Mouse (Mus musculus) C2C12 (cell line): ENCODE results near the gene Akt3. TPM values are rescaled to one million over a fixed set of nuclear protein-coding genes. Genes with fewer than 3 reads are reported as not detected.

Experiments used
- H3K27me3 ChIP-seq: one replicate; pipeline ENCODE4 v1.6.1; 2011; ENCODE audit not compliant: control insufficient read depth, insufficient read depth, insufficient read length
- H3K36me3 ChIP-seq: one replicate; pipeline ENCODE4 v1.6.1; 2011; ENCODE audit not compliant: control insufficient read depth, insufficient read depth
- H3K4me3 ChIP-seq: one replicate; pipeline ENCODE4 v1.5.1; 2011; ENCODE audit warnings: mild to moderate bottlenecking, control low read depth; ENCODE audit not compliant: poor library complexity, insufficient read depth, severe bottlenecking
- H3K79me2 ChIP-seq: one replicate; pipeline ENCODE4 v1.6.1; 2011; ENCODE audit not compliant: control insufficient read depth, insufficient read depth
- H3K79me3 ChIP-seq: one replicate; pipeline ENCODE4 v1.6.1; 2011; ENCODE audit warnings: low read depth, control low read depth
- H3ac ChIP-seq: one replicate; pipeline ENCODE3; 2011; ENCODE audit warnings: low read depth; ENCODE audit not compliant: control insufficient read depth, insufficient read length
- CEBPB ChIP-seq: IDR thresholded peaks from one replicate; pipeline ENCODE4 v1.6.1; 2011; ENCODE audit warnings: low read depth, mild to moderate bottlenecking, control low read depth, moderate library complexity
- CTCF ChIP-seq: IDR thresholded peaks from one replicate; pipeline ENCODE4 v1.5.1; 2011; ENCODE audit not compliant: control insufficient read depth, insufficient read depth, insufficient read length
- FOSL1 ChIP-seq: IDR thresholded peaks from one replicate; pipeline ENCODE4 v1.8.0; 2011; ENCODE audit warnings: mild to moderate bottlenecking, low read length; ENCODE audit not compliant: poor library complexity, insufficient read depth, severe bottlenecking
- MAX ChIP-seq: IDR thresholded peaks from one replicate; pipeline ENCODE4 v1.6.1; 2011; ENCODE audit warnings: mild to moderate bottlenecking, control low read depth
- MYOD1 ChIP-seq: IDR thresholded peaks from one replicate; pipeline ENCODE4 v1.6.1; 2011; ENCODE audit warnings: low read depth; ENCODE audit not compliant: control insufficient read depth, insufficient read length
- MYOG ChIP-seq: IDR thresholded peaks from one replicate; pipeline ENCODE4 v1.6.1; 2011; ENCODE audit not compliant: control insufficient read depth, insufficient read length; ENCODE audit errors: extremely low read depth
- USF1 ChIP-seq: IDR thresholded peaks from one replicate; pipeline ENCODE4 v1.6.1; 2011; ENCODE audit warnings: low read depth, mild to moderate bottlenecking, control low read depth, moderate library complexity
- polyA plus RNA-seq: library from polyadenylated mRNA; unstranded; fragments of >200 nt; fragmentation: generic; extraction: Trizol; gene quantifications from one replicate; pipeline ENCODE4 v1.2.1, GENCODE M21; 2012; ENCODE audit warnings: missing spikeins

The Akt3 gene
- polyA plus RNA-seq, 1 experiment, result 8.6 TPM

GRCm38 (mm10) chr1:177030669-177031068, 227.3 kb downstream of the Akt3 start:
- Histone ChIP-seq H3K4me3 (no peak overlapping the region), H3ac (no peak overlapping the region), H3K27me3 (no peaks in the 10 kb centered on the region), H3K79me2 (no peaks in the 10 kb centered on the region), H3K36me3 (peaks cover 6% of the 10 kb centered on the region), H3K79me3 (no peaks in the 10 kb centered on the region)
- no peak for TF ChIP-seq CTCF
- TF ChIP-seq USF1, result no peak
- peak; percentile 55 for TF ChIP-seq CEBPB

DNA sequence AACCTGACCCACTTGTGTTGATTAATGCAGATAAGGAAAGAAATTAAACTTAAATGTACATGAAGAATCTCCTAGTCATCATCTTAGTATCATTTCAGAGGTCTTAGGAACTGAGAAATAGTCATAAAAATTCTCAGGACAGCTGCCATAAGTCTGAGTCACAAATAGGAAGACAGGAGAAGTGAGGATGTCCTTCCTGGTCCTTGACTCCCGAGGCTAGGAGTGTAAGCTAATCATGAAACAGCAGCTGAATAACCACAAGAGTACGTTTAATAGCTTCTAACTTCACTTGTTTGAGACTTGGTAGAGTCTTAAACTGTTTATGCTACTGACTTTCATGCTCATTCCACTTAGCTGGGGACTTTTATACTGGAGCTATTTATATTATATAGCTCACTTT, 229.0 kb downstream of the Akt3 start:
- Histone ChIP-seq H3K79me3 (no peaks in the 10 kb centered on the region), H3K79me2 (no peaks in the 10 kb centered on the region), H3K36me3 (peaks cover 11% of the 10 kb centered on the region), H3ac (no peak overlapping the region), H3K27me3 (no peaks in the 10 kb centered on the region), H3K4me3 (no peak overlapping the region)
- TF ChIP-seq MYOD1, result peak; percentile 73
- no peak for TF ChIP-seq FOSL1

GRCm38 (mm10) chr1:177027706-177028105, 230.3 kb downstream of the Akt3 start:
- TF ChIP-seq CEBPB, result no peak
- no peak for TF ChIP-seq FOSL1
- no peak for TF ChIP-seq MYOG
- no peak for TF ChIP-seq MAX
- Histone ChIP-seq H3ac (no peak overlapping the region), H3K27me3 (no peaks in the 10 kb centered on the region), H3K79me3 (no peaks in the 10 kb centered on the region), H3K36me3 (peaks cover 11% of the 10 kb centered on the region), H3K79me2 (no peaks in the 10 kb centered on the region), H3K4me3 (no peak overlapping the region)

DNA sequence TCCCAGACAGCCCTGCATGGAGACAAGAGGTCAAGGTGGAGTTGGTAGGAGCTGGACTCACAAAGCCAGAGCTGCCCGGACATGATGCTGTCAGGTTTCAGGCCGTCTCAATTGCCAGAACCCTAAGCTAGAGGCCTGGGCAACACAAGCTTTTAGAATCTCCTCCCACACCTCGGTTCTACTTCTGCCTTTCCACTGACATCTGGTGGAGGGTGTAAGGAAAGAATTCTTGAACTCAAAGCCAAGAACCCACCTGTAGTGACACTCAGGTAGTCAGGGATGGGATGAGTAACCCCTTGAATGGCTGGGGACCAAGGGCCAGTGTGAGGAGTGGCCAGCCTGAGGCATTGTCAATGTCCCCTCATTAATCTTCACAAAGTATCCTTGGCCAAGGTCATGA, 235.3 kb downstream of the Akt3 start:
- Histone ChIP-seq H3K79me2 (no peaks in the 10 kb centered on the region), H3K4me3 (no peak overlapping the region), H3K27me3 (no peaks in the 10 kb centered on the region), H3K36me3 (peaks cover 13% of the 10 kb centered on the region), H3K79me3 (no peaks in the 10 kb centered on the region), H3ac (no peak overlapping the region)
- TF ChIP-seq MAX (no peak), USF1 (no peak), MYOG (no peak), CTCF (no peak), FOSL1 (no peak), CEBPB (no peak), MYOD1 (no peak)

DNA sequence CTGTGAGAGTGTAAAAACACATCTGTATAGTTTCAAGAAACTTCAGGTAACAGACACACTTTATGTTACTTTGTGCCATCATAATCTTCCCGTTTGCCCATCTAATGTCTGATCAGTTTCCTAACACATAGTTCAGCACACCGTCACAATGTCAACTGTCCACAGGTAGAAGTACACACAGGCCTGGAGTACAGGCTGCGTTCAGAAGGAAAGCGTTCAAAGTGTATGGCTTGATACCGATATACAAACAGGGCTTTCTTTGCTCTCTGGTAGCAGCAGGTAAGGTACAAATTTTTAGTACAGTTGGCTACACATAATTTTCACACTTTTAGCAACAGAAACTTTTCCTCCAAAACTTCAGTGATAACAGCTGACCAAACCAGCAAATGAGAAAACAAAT, 238.3 kb downstream of the Akt3 start:
- Histone ChIP-seq H3K36me3 (peaks cover 8% of the 10 kb centered on the region), H3ac (no peak overlapping the region), H3K79me3 (no peaks in the 10 kb centered on the region), H3K27me3 (no peaks in the 10 kb centered on the region), H3K4me3 (no peak overlapping the region), H3K79me2 (no peaks in the 10 kb centered on the region)
- no peak for TF ChIP-seq CTCF
- no peak for TF ChIP-seq MAX
- TF ChIP-seq MYOG, result no peak
- TF ChIP-seq USF1, result no peak
- no peak for TF ChIP-seq FOSL1

DNA sequence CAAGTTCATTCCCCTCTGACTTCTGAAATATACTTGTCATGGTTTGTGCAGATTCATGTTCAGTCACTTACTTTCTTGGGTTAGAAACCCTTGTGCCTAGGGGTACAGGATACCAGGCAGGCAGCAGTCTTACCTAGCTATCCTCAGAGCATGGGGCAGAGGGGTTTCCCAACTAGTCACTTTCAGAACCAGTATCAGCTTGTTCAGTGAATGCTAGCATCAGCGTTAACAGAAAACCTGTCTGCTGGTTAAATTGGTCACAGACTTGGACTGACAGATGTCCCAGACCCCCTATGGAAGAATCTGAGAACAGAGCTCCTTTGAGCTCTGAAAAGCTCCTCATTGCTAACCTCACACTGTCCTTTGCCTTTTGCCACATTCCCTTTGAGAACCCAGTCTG, 239.3 kb downstream of the Akt3 start:
- H3K4me3 ChIP-seq, result no peak overlapping the region
- no peaks in the 10 kb centered on the region for H3K79me3 ChIP-seq
- H3K36me3 ChIP-seq, result peaks cover 8% of the 10 kb centered on the region
- TF ChIP-seq MYOD1, result no peak
- TF ChIP-seq CTCF, result no peak
- no peak for TF ChIP-seq MYOG
- TF ChIP-seq MAX, result no peak
- no peak for TF ChIP-seq FOSL1
- no peak overlapping the region for H3ac ChIP-seq
- no peaks in the 10 kb centered on the region for H3K27me3 ChIP-seq
- H3K79me2 ChIP-seq, result no peaks in the 10 kb centered on the region

DNA sequence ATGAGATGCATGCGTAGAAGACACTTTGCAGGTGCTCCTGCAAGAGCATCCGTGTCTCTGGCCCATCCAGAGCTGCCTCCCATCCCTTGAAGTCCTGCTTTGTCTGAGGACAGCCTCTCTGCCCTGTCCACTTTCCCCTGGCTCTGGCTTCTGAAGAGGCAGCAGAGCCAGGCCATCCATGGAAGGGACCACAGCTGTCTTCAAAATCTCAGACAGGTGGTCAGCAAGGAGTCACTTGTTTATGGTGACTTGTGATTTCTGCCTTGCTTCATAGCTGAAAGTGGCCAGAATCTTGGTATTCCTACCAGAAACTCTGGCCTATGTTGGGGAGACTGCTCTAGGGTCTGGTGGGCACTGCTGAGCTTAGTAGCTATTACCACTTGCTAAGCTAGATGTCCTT, 241.3 kb downstream of the Akt3 start:
- Histone ChIP-seq H3K4me3 (no peak overlapping the region), H3K79me2 (no peaks in the 10 kb centered on the region), H3K36me3 (no peaks in the 10 kb centered on the region), H3K79me3 (no peaks in the 10 kb centered on the region), H3ac (no peak overlapping the region), H3K27me3 (no peaks in the 10 kb centered on the region)
- no peak for TF ChIP-seq CEBPB
- no peak for TF ChIP-seq MYOG
- TF ChIP-seq FOSL1, result no peak
- TF ChIP-seq USF1, result no peak
- TF ChIP-seq CTCF, result no peak
- TF ChIP-seq MAX, result no peak
- no peak for TF ChIP-seq MYOD1
